ENCODE assay signal across 13 mouse cellular contexts in the genomic region with DNA sequence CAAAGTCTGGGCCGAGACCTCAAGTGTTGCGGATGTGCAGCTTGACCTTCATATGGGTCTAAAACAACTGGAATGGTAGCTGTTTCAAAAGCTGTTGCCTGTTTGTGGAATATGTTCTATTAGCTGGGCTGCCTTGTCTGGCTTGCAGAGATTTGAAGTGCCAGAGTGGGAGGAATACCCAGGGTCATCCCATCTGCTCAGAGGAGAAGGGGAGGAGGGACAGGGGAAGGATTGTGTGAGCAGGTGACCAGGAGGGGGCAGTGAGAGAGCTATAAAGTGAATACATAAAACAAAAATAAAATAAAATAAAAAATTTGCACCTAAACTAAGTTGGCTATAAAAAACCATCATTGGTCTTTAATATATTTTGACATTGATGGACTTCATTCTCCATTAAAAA.
"Had no signal": no experiment of that assay in that cellular context is flagged by ENCODE, and none has a peak within 500 bp of the region (broad histone marks: within the 10 kb centered on the region; RNA-seq: fewer than 3 reads in every experiment).

No protein-coding gene starts in this region.

- H3K4me1 ChIP-seq: liver, embryonic 13.5 days; megakaryocyte, embryonic 14.5 days; midbrain, embryonic 10.5 days; midbrain, embryonic 13.5 days; stomach, embryonic 15.5 days had no signal

- H3K36me3 ChIP-seq: liver, embryonic 13.5 days; midbrain, embryonic 10.5 days; midbrain, embryonic 13.5 days; stomach, embryonic 15.5 days had no signal

- H3K27me3 ChIP-seq: liver, embryonic 13.5 days; megakaryocyte, embryonic 14.5 days; midbrain, embryonic 13.5 days; stomach, embryonic 15.5 days had no signal

- H3K4me3 ChIP-seq: liver, embryonic 13.5 days; megakaryocyte, embryonic 14.5 days; midbrain, embryonic 10.5 days; midbrain, embryonic 13.5 days; myocyte; stomach, embryonic 15.5 days had no signal

- H3K9ac ChIP-seq: liver, embryonic 13.5 days; lung, embryonic 14.5 days; midbrain, embryonic 13.5 days; stomach, embryonic 15.5 days had no signal

- H3K27ac ChIP-seq: liver, embryonic 13.5 days; midbrain, embryonic 10.5 days; midbrain, embryonic 13.5 days; stomach, embryonic 15.5 days had no signal

- DNase-seq: kidney, adult 9 months; kidney, postnatal 14 days; kidney, postnatal 4 days; liver, embryonic 13.5 days; lung, embryonic 14.5 days; lung, postnatal 36 days; right cerebral cortex, postnatal 4 days; thymus, postnatal 36 days had no signal
